Mouse (Mus musculus): ENCODE results near the gene Gm4792. TPM values are rescaled to one million over a fixed set of nuclear protein-coding genes. Genes with fewer than 3 reads are reported as not detected.

The Gm4792 gene
- polyA plus RNA-seq, 1 experiment, result not detected

DNA sequence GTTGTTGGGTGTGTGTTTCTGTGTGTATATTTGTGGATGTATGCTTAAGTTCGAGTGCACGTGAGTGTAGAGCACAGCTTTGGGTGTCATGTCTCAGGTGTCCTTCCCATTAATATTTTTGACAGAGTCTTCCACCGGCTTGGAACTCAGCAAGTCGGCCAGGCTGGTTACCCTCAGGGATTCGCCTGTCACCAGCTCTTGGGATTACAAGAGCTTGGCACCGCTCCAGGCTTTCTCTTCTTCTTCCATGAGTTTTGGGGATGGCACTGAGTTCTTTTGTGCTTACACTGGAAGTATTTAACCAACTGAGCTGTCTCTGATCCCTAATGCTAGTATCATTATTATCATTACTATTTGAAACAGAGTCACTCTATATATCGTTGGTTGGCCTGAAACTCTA is 15.7 kb downstream of the Gm4792 start:
- Histone ChIP-seq H3K27me3 (ENCODE audit: control insufficient read depth, insufficient read depth, low read length) (no peaks in the 10 kb centered on the region), H3K4me3 (ENCODE audit: extremely low read depth, insufficient read depth, insufficient read length) (no peak overlapping the region), H3K27ac (ENCODE audit: insufficient read depth, low read length) (no peak overlapping the region), H3K36me3 (ENCODE audit: control insufficient read depth, insufficient read depth, low read length) (no peaks in the 10 kb centered on the region), H3K4me1 (ENCODE audit: control insufficient read depth, insufficient read depth, insufficient read length) (no peaks in the 10 kb centered on the region)
- no peak for TF ChIP-seq CTCF (IDR thresholded peaks at IDR 0.05; ENCODE audit: extremely low read depth, insufficient read depth, insufficient read length, insufficient replicate concordance)
- no peak for TF ChIP-seq POLR2A (IDR thresholded peaks at IDR 0.05; ENCODE audit: low read depth, low read length)
- 90% methylated on average over 7 of the region's 7 CpGs for WGBS
- no peak for DNase-seq (ENCODE audit: low read depth in 1 of 2, low spot score in 2 of 2)

DNA sequence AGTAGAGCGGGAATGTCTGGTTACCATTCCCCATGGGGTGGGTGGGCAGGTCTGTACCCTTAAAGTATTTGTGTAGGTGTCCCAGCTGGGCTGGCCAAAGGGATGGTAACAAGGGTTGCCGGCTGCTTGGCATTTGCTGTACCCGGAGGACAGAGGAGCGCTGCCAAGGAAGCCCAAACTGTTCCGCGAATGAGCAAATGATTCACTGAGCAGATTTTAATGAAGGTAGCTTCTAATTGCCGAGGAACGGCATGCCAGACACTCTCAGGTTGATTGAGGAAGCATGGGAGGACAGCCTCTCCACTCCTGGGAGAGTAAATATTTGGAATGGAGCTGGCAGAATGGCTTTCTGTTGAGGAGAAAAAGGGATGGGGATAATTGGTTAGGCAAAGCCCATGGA is 16.3 kb downstream of the Gm4792 start:
- TF ChIP-seq CTCF (IDR thresholded peaks at IDR 0.05; ENCODE audit: extremely low read depth, insufficient read depth, insufficient read length, insufficient replicate concordance) (no peak), POLR2A (IDR thresholded peaks at IDR 0.05; ENCODE audit: low read depth, low read length) (no peak)
- Histone ChIP-seq H3K4me3 (ENCODE audit: extremely low read depth, insufficient read depth, insufficient read length) (no peak overlapping the region), H3K36me3 (ENCODE audit: control insufficient read depth, insufficient read depth, low read length) (no peaks in the 10 kb centered on the region), H3K27me3 (ENCODE audit: control insufficient read depth, insufficient read depth, low read length) (no peaks in the 10 kb centered on the region), H3K27ac (ENCODE audit: insufficient read depth, low read length) (no peak overlapping the region), H3K4me1 (ENCODE audit: control insufficient read depth, insufficient read depth, insufficient read length) (no peaks in the 10 kb centered on the region)
- WGBS, result 91% methylated on average over 8 of the region's 8 CpGs
- DNase-seq (ENCODE audit: low read depth in 1 of 2, low spot score in 2 of 2), result no peak

DNA sequence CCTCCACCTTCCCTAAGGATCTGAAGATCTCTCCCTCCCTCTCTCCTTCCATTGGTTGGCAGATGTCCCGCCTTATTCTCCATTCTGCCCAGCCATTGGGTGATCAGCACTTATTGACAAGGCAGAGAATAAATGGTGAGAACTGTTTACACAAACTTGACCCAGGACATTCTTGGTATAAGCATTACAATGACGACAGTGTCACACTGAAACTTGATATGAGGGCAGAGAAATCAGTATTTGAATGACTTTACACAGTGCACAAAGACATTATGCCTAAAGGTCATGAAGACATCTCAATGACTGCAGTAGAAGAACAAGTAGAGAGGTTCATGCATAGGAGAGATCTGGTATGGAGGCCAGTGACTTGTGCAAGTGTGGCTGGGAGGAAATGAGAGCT is 22.0 kb downstream of the Gm4792 start:
- Histone ChIP-seq H3K4me3 (ENCODE audit: extremely low read depth, insufficient read depth, insufficient read length) (no peak overlapping the region), H3K27me3 (ENCODE audit: control insufficient read depth, insufficient read depth, low read length) (no peaks in the 10 kb centered on the region), H3K27ac (ENCODE audit: insufficient read depth, low read length) (no peak overlapping the region), H3K36me3 (ENCODE audit: control insufficient read depth, insufficient read depth, low read length) (no peaks in the 10 kb centered on the region), H3K4me1 (ENCODE audit: control insufficient read depth, insufficient read depth, insufficient read length) (no peaks in the 10 kb centered on the region)
- TF ChIP-seq CTCF (IDR thresholded peaks at IDR 0.05; ENCODE audit: extremely low read depth, insufficient read depth, insufficient read length, insufficient replicate concordance) (no peak), POLR2A (IDR thresholded peaks at IDR 0.05; ENCODE audit: low read depth, low read length) (no peak)
- 71% methylated on average over 2 of the region's 2 CpGs for WGBS
- DNase-seq (ENCODE audit: low read depth in 1 of 2, low spot score in 2 of 2), result no peak

DNA sequence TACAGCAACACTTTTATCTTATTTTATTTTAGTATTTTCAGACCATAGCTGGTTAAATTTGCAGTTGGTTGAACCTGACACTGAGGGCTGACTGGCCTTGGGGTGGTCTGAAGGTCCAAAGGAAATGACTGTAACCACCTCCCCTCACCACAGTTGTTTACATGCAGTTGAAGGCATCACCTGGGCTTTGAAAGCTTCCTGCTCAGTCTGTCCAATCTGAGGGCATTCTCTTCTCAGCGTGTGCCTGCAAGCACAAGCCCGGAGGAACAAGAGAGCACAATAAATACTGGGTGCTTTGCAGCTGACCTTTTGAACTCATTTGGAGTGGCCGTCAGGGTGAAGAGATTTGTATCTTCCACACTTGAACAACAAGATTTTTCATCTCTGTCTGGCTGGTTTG is 23.2 kb downstream of the Gm4792 start:
- no peaks in the 10 kb centered on the region for H3K27me3 ChIP-seq (ENCODE audit: control insufficient read depth, insufficient read depth, low read length)
- no peak overlapping the region for H3K27ac ChIP-seq (ENCODE audit: insufficient read depth, low read length)
- H3K36me3 ChIP-seq (ENCODE audit: control insufficient read depth, insufficient read depth, low read length), result no peaks in the 10 kb centered on the region
- H3K4me1 ChIP-seq (ENCODE audit: control insufficient read depth, insufficient read depth, insufficient read length), result no peaks in the 10 kb centered on the region
- DNase-seq (ENCODE audit: low read depth in 1 of 2, low spot score in 2 of 2), result no peak
- no peak overlapping the region for H3K4me3 ChIP-seq (ENCODE audit: extremely low read depth, insufficient read depth, insufficient read length)
- WGBS, result 37% methylated on average over 3 of the region's 3 CpGs
- TF ChIP-seq CTCF (IDR thresholded peaks at IDR 0.05; ENCODE audit: extremely low read depth, insufficient read depth, insufficient read length, insufficient replicate concordance) (no peak), POLR2A (IDR thresholded peaks at IDR 0.05; ENCODE audit: low read depth, low read length) (no peak)

DNA sequence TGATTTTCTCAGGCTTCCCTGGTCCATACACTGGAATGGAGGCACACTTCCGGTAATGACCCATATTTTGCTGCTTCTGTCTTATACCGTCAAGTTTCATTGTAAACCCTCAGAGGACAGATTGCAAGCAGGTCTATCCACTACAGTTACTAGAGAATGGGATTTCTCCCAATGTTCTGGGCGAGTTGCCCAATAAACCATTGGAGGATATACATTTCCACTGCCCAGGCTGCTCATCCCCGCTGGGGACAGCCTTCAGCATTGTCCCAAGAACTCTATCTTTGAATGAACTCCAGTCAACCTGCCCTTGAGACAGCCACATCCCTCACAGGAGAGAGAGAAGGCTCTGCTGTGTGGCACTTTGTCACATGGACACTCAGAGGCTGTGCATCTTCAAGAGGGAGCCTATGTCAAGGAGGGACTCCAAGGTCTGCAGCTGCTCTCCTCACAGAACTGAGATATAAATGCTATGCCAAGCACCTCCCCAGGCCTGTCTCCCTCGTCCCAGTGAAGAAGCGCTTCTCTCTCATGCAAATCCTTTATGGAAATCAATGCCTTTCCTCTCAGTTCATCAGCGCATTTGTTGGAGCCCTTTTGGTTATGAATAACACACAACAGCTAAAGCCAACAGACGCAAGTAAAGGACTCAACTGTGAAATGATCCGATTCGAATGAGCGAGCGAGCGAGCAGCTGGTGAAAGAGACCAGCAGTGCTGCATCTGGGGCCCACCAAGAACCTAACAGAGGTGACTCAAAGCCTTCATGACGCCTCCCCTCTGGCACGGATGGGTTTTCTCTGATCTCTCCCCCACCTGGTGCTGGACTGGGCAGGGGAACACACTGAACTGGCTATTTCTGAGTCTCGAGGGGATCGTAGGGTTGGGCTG is 32.6 kb downstream of the Gm4792 start:
- H3K27me3 ChIP-seq (ENCODE audit: control insufficient read depth, insufficient read depth, low read length), result no peaks in the 10 kb centered on the region
- H3K4me3 ChIP-seq (ENCODE audit: extremely low read depth, insufficient read depth, insufficient read length), result no peak overlapping the region
- no peaks in the 10 kb centered on the region for H3K36me3 ChIP-seq (ENCODE audit: control insufficient read depth, insufficient read depth, low read length)
- TF ChIP-seq POLR2A (IDR thresholded peaks at IDR 0.05; ENCODE audit: low read depth, low read length) (no peak), CTCF (IDR thresholded peaks at IDR 0.05; ENCODE audit: extremely low read depth, insufficient read depth, insufficient read length, insufficient replicate concordance) (no peak)
- no peak overlapping the region for H3K27ac ChIP-seq (ENCODE audit: insufficient read depth, low read length)
- WGBS, result 86% methylated on average over 17 of the region's 17 CpGs
- no peaks in the 10 kb centered on the region for H3K4me1 ChIP-seq (ENCODE audit: control insufficient read depth, insufficient read depth, insufficient read length)
- no peak for DNase-seq (ENCODE audit: low read depth in 1 of 2, low spot score in 2 of 2)

DNA sequence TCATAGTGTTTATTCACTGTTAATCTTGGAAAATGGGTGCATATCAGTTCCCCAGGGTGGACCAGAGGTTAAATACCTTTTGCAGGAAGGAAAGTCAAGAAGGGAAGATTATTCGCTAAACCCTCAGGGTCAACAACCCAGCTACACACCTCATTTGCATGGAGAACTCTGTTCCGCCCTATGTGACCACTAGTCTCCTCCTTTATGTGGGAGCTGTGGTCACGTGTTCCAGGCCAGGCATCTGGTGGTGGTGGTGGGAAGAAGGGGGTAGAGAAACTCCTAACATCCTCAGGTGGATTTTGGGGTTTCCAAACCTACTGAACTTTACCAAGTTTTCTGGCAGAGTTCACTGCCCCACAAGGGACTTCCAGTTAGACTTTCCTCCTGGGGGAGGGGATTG is 35.3 kb downstream of the Gm4792 start:
- Histone ChIP-seq H3K27me3 (ENCODE audit: control insufficient read depth, insufficient read depth, low read length) (no peaks in the 10 kb centered on the region), H3K4me3 (ENCODE audit: extremely low read depth, insufficient read depth, insufficient read length) (no peak overlapping the region), H3K36me3 (ENCODE audit: control insufficient read depth, insufficient read depth, low read length) (no peaks in the 10 kb centered on the region), H3K4me1 (ENCODE audit: control insufficient read depth, insufficient read depth, insufficient read length) (no peaks in the 10 kb centered on the region), H3K27ac (ENCODE audit: insufficient read depth, low read length) (no peak overlapping the region)
- TF ChIP-seq POLR2A (IDR thresholded peaks at IDR 0.05; ENCODE audit: low read depth, low read length), result no peak
- TF ChIP-seq CTCF (IDR thresholded peaks at IDR 0.05; ENCODE audit: extremely low read depth, insufficient read depth, insufficient read length, insufficient replicate concordance), result no peak
- DNase-seq (ENCODE audit: low read depth in 1 of 2, low spot score in 2 of 2), result no peak
- 66% methylated on average over 3 of the region's 3 CpGs for WGBS

DNA sequence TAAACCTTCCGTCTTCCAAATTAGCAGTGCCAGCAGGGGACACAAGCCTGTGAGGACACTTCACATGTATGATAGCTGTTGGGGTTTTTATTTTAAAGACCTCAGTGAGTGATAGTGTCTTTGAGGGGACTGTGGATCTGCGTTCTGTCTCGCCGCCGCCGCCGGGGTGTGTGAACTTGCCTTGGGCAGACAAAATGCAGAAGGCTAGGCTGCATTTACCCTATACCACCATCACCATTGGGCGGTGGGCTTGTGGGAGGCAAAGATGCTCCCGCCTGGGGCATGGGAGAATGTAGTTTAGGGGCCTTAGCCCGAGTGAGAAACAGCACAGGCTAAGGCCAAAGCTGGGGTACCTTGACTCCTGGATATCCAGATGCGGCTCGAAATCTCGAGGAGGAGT is 35.9 kb downstream of the Gm4792 start:
- Histone ChIP-seq H3K4me1 (ENCODE audit: control insufficient read depth, insufficient read depth, insufficient read length) (no peaks in the 10 kb centered on the region), H3K4me3 (ENCODE audit: extremely low read depth, insufficient read depth, insufficient read length) (no peak overlapping the region), H3K27ac (ENCODE audit: insufficient read depth, low read length) (no peak overlapping the region), H3K36me3 (ENCODE audit: control insufficient read depth, insufficient read depth, low read length) (no peaks in the 10 kb centered on the region), H3K27me3 (ENCODE audit: control insufficient read depth, insufficient read depth, low read length) (no peaks in the 10 kb centered on the region)
- no peak for DNase-seq (ENCODE audit: low read depth in 1 of 2, low spot score in 2 of 2)
- 90% methylated on average over 13 of the region's 13 CpGs for WGBS
- TF ChIP-seq CTCF (IDR thresholded peaks at IDR 0.05; ENCODE audit: extremely low read depth, insufficient read depth, insufficient read length, insufficient replicate concordance) (no peak), POLR2A (IDR thresholded peaks at IDR 0.05; ENCODE audit: low read depth, low read length) (no peak)
